Comparison of ENCODE assay signal across 12 mouse cellular contexts in genomic region chr9:37235951-37236737, GRCm38 (mm10). TPM values are rescaled to one million over a fixed set of nuclear protein-coding genes. Genes with fewer than 3 reads are reported as not detected.
DNase-seq lines count a peak whose midpoint lies in the region; ATAC-seq lines count a peak whose summit lies in the region.
"Had no signal": no experiment of that assay in that cellular context is flagged by ENCODE, and none has a peak within 500 bp of the region (broad histone marks: within the 10 kb centered on the region; RNA-seq: fewer than 3 reads in every experiment).

No protein-coding gene starts in this region.

- H3K27me3 ChIP-seq in liver, embryonic 16.5 days (ENCODE audit: control insufficient read depth, insufficient read depth, low read depth, low read length): no peaks in the 10 kb centered on the region
- H3K27me3 ChIP-seq in liver, embryonic 11.5 days (replicated peaks; ENCODE audit: control insufficient read depth, insufficient read depth, low read length): no peaks in the 10 kb centered on the region
- H3K27me3 ChIP-seq: hindbrain, embryonic 15.5 days; midbrain, embryonic 13.5 days; Patski had no signal

- H3K9me3 ChIP-seq in liver, embryonic 16.5 days (replicated peaks; ENCODE audit: control insufficient read depth, low read length): no peaks in the 10 kb centered on the region
- no peaks in the 10 kb centered on the region for H3K9me3 ChIP-seq in liver, embryonic 11.5 days (ENCODE audit: control insufficient read depth, low read length)
- H3K9me3 ChIP-seq: hindbrain, embryonic 15.5 days; midbrain, embryonic 13.5 days had no signal

- H3K9ac ChIP-seq in liver, embryonic 16.5 days (ENCODE audit: low read depth, low read length): no peak overlapping the region
- H3K9ac ChIP-seq in liver, embryonic 11.5 days (ENCODE audit: low read depth, low read length): no peak overlapping the region
- H3K9ac ChIP-seq: hindbrain, embryonic 15.5 days; liver, embryonic 14.5 days; midbrain, embryonic 13.5 days had no signal

- no peak overlapping the region for H3K27ac ChIP-seq in liver, embryonic 16.5 days (ENCODE audit: low read length)
- no peak overlapping the region for H3K27ac ChIP-seq in liver, embryonic 11.5 days (ENCODE audit: low read depth, low read length)
- H3K27ac ChIP-seq: hindbrain, embryonic 15.5 days; liver, embryonic 14.5 days; midbrain, embryonic 13.5 days had no signal

- no peak for DNase-seq in liver, embryonic 11.5 days (ENCODE audit: low spot score)
- peak; percentile 25 for DNase-seq in heart, postnatal 4 days
- DNase-seq in thymus, postnatal 14 days: peak; percentile 70
- DNase-seq in kidney, adult 18-20 months: no peak
- no peak for DNase-seq in embryo, embryonic 11 days

- H3K4me3 ChIP-seq in liver, embryonic 16.5 days (ENCODE audit: low read depth, low read length): no peak overlapping the region
- no peak overlapping the region for H3K4me3 ChIP-seq in liver, embryonic 11.5 days (ENCODE audit: low read depth, low read length)
- H3K4me3 ChIP-seq: hindbrain, embryonic 15.5 days; midbrain, embryonic 13.5 days had no signal

- peak; percentile 43; the same call in 1 of the 2 replicates for ATAC-seq in liver, embryonic 16.5 days (ENCODE audit: low read depth)
- ATAC-seq in liver, embryonic 11.5 days (replicated peaks; ENCODE audit: low FRiP score): no peak
- peak; percentile 12 for ATAC-seq in activated CD4-positive, CD25-positive, alpha-beta regulatory T cell, adult 4 months
- ATAC-seq in frontal cortex, adult (ENCODE audit: low TSS enrichment): no peak
- ATAC-seq: midbrain, embryonic 13.5 days; Patski had no signal

- no peak overlapping the region for H3K4me2 ChIP-seq in liver, embryonic 16.5 days (ENCODE audit: low read depth, low read length)
- H3K4me2 ChIP-seq in liver, embryonic 11.5 days: no peak overlapping the region
- H3K4me2 ChIP-seq: hindbrain, embryonic 15.5 days; midbrain, embryonic 13.5 days had no signal

- H3K4me1 ChIP-seq in liver, embryonic 16.5 days (ENCODE audit: control insufficient read depth, low read depth, low read length): no peaks in the 10 kb centered on the region
- H3K4me1 ChIP-seq in liver, embryonic 11.5 days (replicated peaks; ENCODE audit: control insufficient read depth, insufficient read depth, low read length): no peaks in the 10 kb centered on the region
- H3K4me1 ChIP-seq: hindbrain, embryonic 15.5 days had no signal

- H3K36me3 ChIP-seq in liver, embryonic 16.5 days (ENCODE audit: control insufficient read depth, insufficient read depth): no peaks in the 10 kb centered on the region
- no peaks in the 10 kb centered on the region for H3K36me3 ChIP-seq in liver, embryonic 11.5 days (ENCODE audit: control insufficient read depth, insufficient read depth, low read length)
- H3K36me3 ChIP-seq: hindbrain, embryonic 15.5 days; midbrain, embryonic 13.5 days had no signal

- 43% methylated on average over 4 of the region's 4 CpGs for WGBS in liver, embryonic 16.5 days (ENCODE audit: insufficient replicate concordance)
- 60% methylated on average over 4 of the region's 4 CpGs for WGBS in liver, embryonic 11.5 days

RNA-seq across cellular contexts. Expression of gene Slc37a2, which starts 19.4 kb away (rescaled TPM):
- polyA plus RNA-seq in liver, embryonic 16.5 days (2015; fragmentation: Nextera tagmentation; extraction: Ambion mirVana): 1.9 and 2.0 TPM in 2 replicates
- polyA plus RNA-seq in liver, embryonic 11.5 days (2014; fragmentation: Nextera tagmentation; extraction: Ambion mirVana): 1.7 and 2.0 TPM in 2 replicates
- 1 to 10 TPM; 1.4 to 1.7 TPM for polyA plus RNA-seq in activated CD4-positive, CD25-positive, alpha-beta regulatory T cell, adult 4 months (2017; shearing (Covaris generic))
- total RNA-seq in heart, postnatal 4 days (2021): 1 to 10 TPM; 1.3 to 1.4 TPM

RNA-seq across cellular contexts. Expression of gene Tmem218, which starts 28.1 kb away (rescaled TPM):
- polyA plus RNA-seq in liver, embryonic 16.5 days (2015; fragmentation: Nextera tagmentation; extraction: Ambion mirVana): 3.4 and 3.5 TPM in 2 replicates
- polyA plus RNA-seq in liver, embryonic 11.5 days (2014; fragmentation: Nextera tagmentation; extraction: Ambion mirVana): 5.8 and 6.7 TPM in 2 replicates
- polyA plus RNA-seq in activated CD4-positive, CD25-positive, alpha-beta regulatory T cell, adult 4 months (2017; shearing (Covaris generic)): 1 to 10 TPM; 3.1 to 3.2 TPM
- total RNA-seq in heart, postnatal 4 days (2021): 1 to 10 TPM; 6.5 to 6.6 TPM

Comparison
In these comparisons a context has a peak if more than half of its experiments do, and no peak if none do; other contexts are left out.
1. ATAC-seq: peak in liver, embryonic 16.5 days (single experiment) and activated CD4-positive, CD25-positive, alpha-beta regulatory T cell, adult 4 months (single experiment); none in liver, embryonic 11.5 days (single experiment) and frontal cortex, adult (single experiment).
2. DNase-seq: peak in heart, postnatal 4 days (single experiment) and thymus, postnatal 14 days (single experiment); none in liver, embryonic 11.5 days (single experiment), kidney, adult 18-20 months (single experiment) and embryo, embryonic 11 days (single experiment).